Mouse (Mus musculus): Measurements from ENCODE around the gene Gm21962.

DNA sequence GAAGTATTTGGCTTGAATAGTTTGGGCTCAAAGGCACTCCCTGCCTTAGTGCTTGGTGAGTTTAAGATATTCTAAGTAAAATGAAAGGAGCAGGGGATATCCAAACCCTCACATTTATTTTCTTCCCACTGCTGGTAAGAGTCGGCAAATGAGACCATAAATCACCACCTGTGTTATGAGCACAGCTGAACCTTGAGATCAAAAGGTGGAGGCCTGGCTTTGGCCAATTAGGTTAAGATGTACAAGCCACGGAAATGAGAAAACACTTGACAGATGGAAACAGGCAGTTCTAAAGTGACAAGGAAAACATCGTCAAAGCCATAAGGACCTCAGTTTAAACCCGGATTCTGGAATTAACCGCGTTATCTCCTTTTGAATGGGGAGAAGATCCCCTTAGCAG, 26.4 kb upstream of the Gm21962 start:
- TF ChIP-seq CTCF (IDR thresholded peaks at IDR 0.05; ENCODE audit: extremely low read depth, insufficient read depth, low read length) (no peak), POLR2A (IDR thresholded peaks at IDR 0.05; ENCODE audit: extremely low read depth, insufficient read depth, low read length) (no peak)
